Mouse (Mus musculus) forebrain, postnatal 0 days (tissue): ENCODE data around the gene Aire. TPM values are rescaled to one million over a fixed set of nuclear protein-coding genes. Genes with fewer than 3 reads are reported as not detected.

Source experiments
- ATAC-seq: fragments of 200-750 bp; cut with Nextera tagmentation; 2 replicates; pipeline ENCODE4 v1.8.0; 2017; ENCODE audit warnings: mild to moderate bottlenecking, moderate library complexity
- DNase-seq: peaks from one replicate; pipeline ENCODE4 v3.0.0-alpha.2; 2015
- H3K27ac ChIP-seq: fragments of 300-500 bp; sonication (generic); 2 replicates; pipeline ENCODE4 v1.5.1; 2014; ENCODE audit warnings: low read depth, mild to moderate bottlenecking, antibody characterized with exemption, low read length, moderate library complexity, mixed read lengths
- H3K27me3 ChIP-seq: fragments of 300-500 bp; sonication (generic); 2 replicates; pipeline ENCODE4 v1.6.1; 2014; ENCODE audit warnings: mild to moderate bottlenecking, low read length, mixed read lengths; ENCODE audit not compliant: insufficient read depth
- H3K36me3 ChIP-seq: fragments of 300-500 bp; sonication (generic); 2 replicates; pipeline ENCODE4 v1.6.1; 2014; ENCODE audit warnings: mild to moderate bottlenecking, moderate library complexity; ENCODE audit not compliant: insufficient read depth
- H3K4me1 ChIP-seq: fragments of 300-500 bp; sonication (generic); 2 replicates; pipeline ENCODE4 v1.6.1; 2014; ENCODE audit warnings: antibody characterized with exemption; ENCODE audit not compliant: insufficient read depth
- H3K4me2 ChIP-seq: fragments of 300-500 bp; sonication (generic); 2 replicates; pipeline ENCODE4 v1.6.1; 2014; ENCODE audit warnings: low read depth, mild to moderate bottlenecking, moderate library complexity
- H3K4me3 ChIP-seq: fragments of 300-500 bp; sonication (generic); 2 replicates; pipeline ENCODE4 v1.5.1; 2014; ENCODE audit warnings: low read depth, low read length, mixed read lengths
- H3K9ac ChIP-seq: fragments of 300-500 bp; sonication (generic); 2 replicates; pipeline ENCODE4 v1.6.1; 2014; ENCODE audit warnings: mild to moderate bottlenecking
- H3K9me3 ChIP-seq: fragments of 300-500 bp; sonication (generic); 2 replicates; pipeline ENCODE4 v1.6.1; 2016; ENCODE audit warnings: low read length
- CTCF ChIP-seq: sonication (generic); IDR thresholded peaks from 2 replicates; pipeline ENCODE4 v1.5.1; 2016; ENCODE audit warnings: antibody characterized with exemption, control low read depth, low read depth
- WGBS: fragments of 180-500 bp; shearing (Covaris S2); extraction: QIAGEN DNeasy Blood & Tissue Kit; methylation state at CpG from one replicate; pipeline ENCODE4 v1.1.7; 2014; 5-methylcytosine and 5-hydroxymethylcytosine counted together
- polyA plus RNA-seq: library from polyadenylated mRNA; unstranded; fragments of >200 nt; fragmentation: Nextera tagmentation; extraction: Ambion mirVana; gene quantifications from 2 replicates; pipeline ENCODE4 v1.2.1, GENCODE M21; 2015
- total RNA-seq: library from RNA; depleted of rRNA; stranded (reverse); fragments of >200 nt; gene quantifications from 2 replicates; pipeline ENCODE4 v1.2.3, GENCODE M21; 2014; rRNA removed

The Aire gene
- total RNA-seq (0.15 TPM in 1 of 2 replicates, not detected in the other), polyA plus RNA-seq (0.14 and 0.29 TPM in 2 replicates)

GRCm38 (mm10) chr10:78043406-78043836 lies at the start of gene Aire:
Gene Aire (minus strand): TSS chr10:78043610.
- ATAC-seq (peak; percentile 91), DNase-seq (peak; percentile 74)
- Histone ChIP-seq H3K36me3 (no peaks in the 10 kb centered on the region), H3K27ac (no peak within 1 kb of the TSS), H3K9ac (0 out of 2 replicates have a peak within 1 kb of the TSS, but pooled peaks have one; percentile 22), H3K4me2 (peak within 1 kb of the TSS; percentile 50), H3K27me3 (no peaks in the 10 kb centered on the region), H3K4me1 (no peaks in the 10 kb centered on the region; the same call in 1 of the 2 replicates), H3K4me3 (peak within 1 kb of the TSS; percentile 23), H3K9me3 (no peaks in the 10 kb centered on the region)
- 3% methylated on average over 27 of the region's 27 CpGs for WGBS
- peak; percentile 78 for TF ChIP-seq CTCF

GRCm38 (mm10) chr10:78092725-78093029 lies 49.3 kb upstream of the Aire start:
- no peak overlapping the region for H3K27ac ChIP-seq
- H3K4me1 ChIP-seq: no peaks in the 10 kb centered on the region
- no peak overlapping the region for H3K4me3 ChIP-seq
- no peaks in the 10 kb centered on the region for H3K9me3 ChIP-seq
- ATAC-seq (no peak), DNase-seq (no peak)
- no peak overlapping the region for H3K4me2 ChIP-seq
- H3K9ac ChIP-seq: no peak overlapping the region
- 96% methylated on average over 13 of the region's 13 CpGs for WGBS
- H3K36me3 ChIP-seq: no peaks in the 10 kb centered on the region
- no peak for TF ChIP-seq CTCF
- H3K27me3 ChIP-seq: no peaks in the 10 kb centered on the region

- no peaks in the 10 kb centered on the region for H3K4me1 ChIP-seq
- DNase-seq: no peak
- no peak overlapping the region for H3K27ac ChIP-seq
- no peak overlapping the region for H3K4me2 ChIP-seq
- WGBS: 92% methylated on average over 23 of the region's 23 CpGs
- H3K27me3 ChIP-seq: no peaks in the 10 kb centered on the region
- H3K4me3 ChIP-seq: no peak overlapping the region
- ATAC-seq: no peak
- no peak overlapping the region for H3K9ac ChIP-seq
- no peaks in the 10 kb centered on the region for H3K36me3 ChIP-seq
- TF ChIP-seq CTCF: no peak
- no peaks in the 10 kb centered on the region for H3K9me3 ChIP-seq
These were observed 48.7 kb upstream of the Aire start for GRCm38 (mm10) chr10:78091865-78092724.

- Histone ChIP-seq H3K36me3 (no peaks in the 10 kb centered on the region), H3K4me2 (no peak overlapping the region), H3K4me1 (no peaks in the 10 kb centered on the region), H3K4me3 (no peak overlapping the region), H3K27ac (no peak overlapping the region), H3K27me3 (no peaks in the 10 kb centered on the region), H3K9ac (no peak overlapping the region), H3K9me3 (no peaks in the 10 kb centered on the region)
- no peak for TF ChIP-seq CTCF
- 79% methylated on average over 4 of the region's 4 CpGs for WGBS
- DNase-seq (no peak), ATAC-seq (no peak)
These were observed 47.5 kb upstream of the Aire start for GRCm38 (mm10) chr10:78090706-78091491.

GRCm38 (mm10) chr10:78090246-78090645 lies 46.8 kb upstream of the Aire start:
- ATAC-seq (no peak), DNase-seq (no peak)
- TF ChIP-seq CTCF: no peak
- WGBS: 61% methylated on average over 6 of the region's 6 CpGs
- H3K27me3 ChIP-seq: no peaks in the 10 kb centered on the region
- H3K27ac ChIP-seq: no peak overlapping the region
- H3K4me3 ChIP-seq: no peak overlapping the region
- no peaks in the 10 kb centered on the region for H3K4me1 ChIP-seq
- H3K9me3 ChIP-seq: no peaks in the 10 kb centered on the region
- H3K36me3 ChIP-seq: no peaks in the 10 kb centered on the region
- no peak overlapping the region for H3K4me2 ChIP-seq
- no peak overlapping the region for H3K9ac ChIP-seq

- DNase-seq (no peak), ATAC-seq (no peak)
- Histone ChIP-seq H3K36me3 (no peaks in the 10 kb centered on the region), H3K9ac (no peak overlapping the region), H3K4me3 (no peak overlapping the region), H3K27ac (no peak overlapping the region), H3K4me1 (no peaks in the 10 kb centered on the region), H3K27me3 (no peaks in the 10 kb centered on the region), H3K4me2 (no peak overlapping the region), H3K9me3 (no peaks in the 10 kb centered on the region)
- TF ChIP-seq CTCF: no peak
- WGBS: 81% methylated on average over 6 of the region's 6 CpGs
These were observed 43.7 kb upstream of the Aire start for GRCm38 (mm10) chr10:78087101-78087511.

- Histone ChIP-seq H3K4me2 (no peak overlapping the region), H3K9ac (no peak overlapping the region), H3K4me1 (no peaks in the 10 kb centered on the region), H3K36me3 (no peaks in the 10 kb centered on the region), H3K9me3 (no peaks in the 10 kb centered on the region), H3K4me3 (no peak overlapping the region), H3K27me3 (no peaks in the 10 kb centered on the region), H3K27ac (no peak overlapping the region)
- 83% methylated on average over 10 of the region's 10 CpGs for WGBS
- no peak for TF ChIP-seq CTCF
- ATAC-seq (no peak), DNase-seq (no peak)
These were observed 43.1 kb upstream of the Aire start for GRCm38 (mm10) chr10:78086444-78087061.
